Mouse (Mus musculus): Measurements from ENCODE around the gene Mlxipl. TPM values are rescaled to one million over a fixed set of nuclear protein-coding genes. Genes with fewer than 3 reads are reported as not detected.

Gene Mlxipl
- 0.08 TPM in 1 of 2 replicates, not detected in the other for polyA plus RNA-seq (2015; fragmentation: Nextera tagmentation; extraction: Ambion mirVana)

GRCm38 (mm10) chr5:135089653-135090052 is at the start of gene Mlxipl:
Gene Mlxipl (plus strand): TSS chr5:135089890.

GRCm38 (mm10) chr5:135063629-135064381 is 25.9 kb upstream of the Mlxipl start, which contains the start of gene Dnajc30:
Gene Dnajc30 (plus strand): TSS chr5:135064202.

GRCm38 (mm10) chr5:135064909-135065446 is 24.7 kb upstream of the Mlxipl start, which contains the start of gene Bud23:
Gene Bud23 (minus strand): TSS chr5:135064959.

GRCm38 (mm10) chr5:135077564-135078481 is 11.9 kb upstream of the Mlxipl start, which contains the start of gene Vps37d:
Gene Vps37d (minus strand): TSS chr5:135078266.

GRCm38 (mm10) chr5:135149053-135149819 is 59.5 kb downstream of the Mlxipl start, which contains the start of gene Tbl2:
Gene Tbl2 (plus strand): TSS chr5:135149657.

GRCm38 (mm10) chr5:135168063-135169062 is 78.7 kb downstream of the Mlxipl start, which contains the start of gene Bcl7b:
Gene Bcl7b (plus strand): TSS chr5:135168283.

GRCm38 (mm10) chr5:135186621-135187348 is 97.1 kb downstream of the Mlxipl start, which contains the start of gene Baz1b:
Gene Baz1b (plus strand): TSS chr5:135187264.

Other genes starting within 250 kb of the Mlxipl start
- gene Tmem270, start 183.2 kb upstream of the Mlxipl start, polyA plus RNA-seq (2015; fragmentation: Nextera tagmentation; extraction: Ambion mirVana): not detected in 2 replicates
- gene Cldn13, start 174.4 kb upstream of the Mlxipl start, polyA plus RNA-seq (2015; fragmentation: Nextera tagmentation; extraction: Ambion mirVana): 337 and 413 TPM in 2 replicates
- gene Mettl27, start 157.5 kb upstream of the Mlxipl start, polyA plus RNA-seq (2015; fragmentation: Nextera tagmentation; extraction: Ambion mirVana): 44.5 and 52.7 TPM in 2 replicates
- 0.08 and 0.11 TPM in 2 replicates for gene Cldn4, start 143.0 kb upstream of the Mlxipl start, polyA plus RNA-seq (2015; fragmentation: Nextera tagmentation; extraction: Ambion mirVana)
- 0.78 and 0.80 TPM in 2 replicates for gene Cldn3, start 103.7 kb upstream of the Mlxipl start, polyA plus RNA-seq (2015; fragmentation: Nextera tagmentation; extraction: Ambion mirVana)
- gene Abhd11, start 80.7 kb upstream of the Mlxipl start, polyA plus RNA-seq (2015; fragmentation: Nextera tagmentation; extraction: Ambion mirVana): 49.5 and 52.6 TPM in 2 replicates
- 2.1 TPM in 2 replicates for gene Stx1a, start 66.4 kb upstream of the Mlxipl start, polyA plus RNA-seq (2015; fragmentation: Nextera tagmentation; extraction: Ambion mirVana)
- gene Dnajc30, start 25.7 kb upstream of the Mlxipl start, polyA plus RNA-seq (2015; fragmentation: Nextera tagmentation; extraction: Ambion mirVana): 16.0 and 16.8 TPM in 2 replicates
- gene Bud23, start 24.9 kb upstream of the Mlxipl start, polyA plus RNA-seq (2015; fragmentation: Nextera tagmentation; extraction: Ambion mirVana): 51.1 and 55.2 TPM in 2 replicates
- 1.2 and 1.4 TPM in 2 replicates for gene Vps37d, start 11.6 kb upstream of the Mlxipl start, polyA plus RNA-seq (2015; fragmentation: Nextera tagmentation; extraction: Ambion mirVana)
- 8.0 and 8.3 TPM in 2 replicates for gene Tbl2, start 59.8 kb downstream of the Mlxipl start, polyA plus RNA-seq (2015; fragmentation: Nextera tagmentation; extraction: Ambion mirVana)
- gene Bcl7b, start 78.4 kb downstream of the Mlxipl start, polyA plus RNA-seq (2015; fragmentation: Nextera tagmentation; extraction: Ambion mirVana): 47.2 and 49.6 TPM in 2 replicates
- 26.1 and 26.8 TPM in 2 replicates for gene Baz1b, start 97.4 kb downstream of the Mlxipl start, polyA plus RNA-seq (2015; fragmentation: Nextera tagmentation; extraction: Ambion mirVana)
- 0.38 and 0.53 TPM in 2 replicates for gene Fzd9, start 161.3 kb downstream of the Mlxipl start, polyA plus RNA-seq (2015; fragmentation: Nextera tagmentation; extraction: Ambion mirVana)

All from spleen, postnatal 0 days (tissue).